Mouse (Mus musculus): ENCODE measurements around the gene Wdr89. TPM values are rescaled to one million over a fixed set of nuclear protein-coding genes. Genes with fewer than 3 reads are reported as not detected.

Gene Wdr89
- total and polyA plus RNA-seq, 3 experiments = 10.2 to 33.0 (median 27.6) TPM

DNA sequence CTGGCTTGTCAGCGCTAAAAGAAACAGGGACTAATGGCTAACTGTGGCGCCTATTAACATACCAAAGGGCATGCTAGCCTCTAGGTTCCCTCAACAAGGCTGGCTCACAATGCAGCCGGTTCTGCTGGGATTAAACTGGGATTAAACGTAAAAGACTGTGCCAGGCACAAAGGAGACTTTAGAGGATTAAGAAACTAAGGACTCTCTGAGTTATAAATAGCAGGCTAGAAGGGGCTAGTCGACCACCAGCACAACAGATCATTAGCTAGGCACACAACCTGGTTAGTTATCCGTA is 4.9 kb downstream of the Wdr89 start:
- TF ChIP-seq RAD21 (IDR thresholded peaks at IDR 0.05; ENCODE audit: low read depth, low read length) = no peak
- no peak for TF ChIP-seq USF2 (conservative IDR thresholded peaks at IDR 0.05; ENCODE audit: low read depth, low read length)
- H3K4me3 ChIP-seq (replicated peaks in 1 of 3; ENCODE audit: low read depth in 2 of 3, low read length in 2 of 3, poor library complexity in 1 of 3) = no peak overlapping the region
- dilution Hi-C loops (cut with MboI; ENCODE audit: extremely low pct_ligation_motif_present, extremely low pct_unique_long_range_greater_than_20kb, low sequenced_read_pairs) (no loop called here), in situ Hi-C loops (cut with MboI; ENCODE audit: low pct_ligation_motif_present, low pct_unique_long_range_greater_than_20kb, low sequenced_read_pairs) (no loop called here)
- H3K4me2 ChIP-seq (ENCODE audit: insufficient read depth, low read depth, poor library complexity, severe bottlenecking) = no peak overlapping the region
- no peak for DNase-seq (ENCODE audit: extremely low read depth)
- H3K79me2 ChIP-seq (replicated peaks; ENCODE audit: control insufficient read depth, extremely low read depth, insufficient read depth, poor library complexity, severe bottlenecking) = peaks cover 11% of the 10 kb centered on the region; the same call in 1 of the 2 replicates
- H3K9me3 ChIP-seq (replicated peaks; ENCODE audit: low read length) = no peaks in the 10 kb centered on the region
- H3K27me3 ChIP-seq (replicated peaks) = no peaks in the 10 kb centered on the region
- H3K27ac ChIP-seq (ENCODE audit: insufficient read depth, low read depth) = no peak overlapping the region
- H3K36me3 ChIP-seq (replicated peaks in 1 of 2; ENCODE audit: control insufficient read depth in 1 of 2, insufficient read depth in 1 of 2, low read length in 1 of 2) = peaks cover 0 to 32% of the 10 kb centered on the region in 2 experiments
- peaks cover 0 to 22% of the 10 kb centered on the region in 2 experiments; a peak in 2 of 4 replicates for H3K4me1 ChIP-seq (ENCODE audit: control insufficient read depth in 1 of 2, insufficient read depth in 2 of 2)
- no peak overlapping the region for H3K9ac ChIP-seq (ENCODE audit: insufficient read depth, low read depth)

- no peaks in the 10 kb centered on the region for H3K27me3 ChIP-seq (replicated peaks)
- peaks cover 0 to 22% of the 10 kb centered on the region in 2 experiments; a peak in 2 of 4 replicates for H3K4me1 ChIP-seq (ENCODE audit: control insufficient read depth in 1 of 2, insufficient read depth in 2 of 2)
- dilution Hi-C loops (cut with MboI; ENCODE audit: extremely low pct_ligation_motif_present, extremely low pct_unique_long_range_greater_than_20kb, low sequenced_read_pairs) (no loop called here), in situ Hi-C loops (cut with MboI; ENCODE audit: low pct_ligation_motif_present, low pct_unique_long_range_greater_than_20kb, low sequenced_read_pairs) (no loop called here)
- H3K9ac ChIP-seq (ENCODE audit: insufficient read depth, low read depth) = no peak overlapping the region
- TF ChIP-seq HCFC1 (IDR thresholded peaks at IDR 0.05; ENCODE audit: low read depth, low read length) (no peak), ZNF384 (IDR thresholded peaks at IDR 0.05; ENCODE audit: low read depth, low read length) (no peak), MAX (IDR thresholded peaks at IDR 0.05; ENCODE audit: low read length) (no peak), JUN (IDR thresholded peaks at IDR 0.05; ENCODE audit: insufficient read depth, low read depth, low read length) (no peak), CTCF (conservative IDR thresholded peaks at IDR 0.05 in 1 of 2, IDR thresholded peaks at IDR 0.05 in 1 of 2; ENCODE audit: low read depth in 2 of 2, low read length in 2 of 2) (no peak), SIN3A (IDR thresholded peaks at IDR 0.05; ENCODE audit: low read length) (no peak), NELFE (IDR thresholded peaks at IDR 0.05; ENCODE audit: low read depth, low read length) (no peak), EP300 (IDR thresholded peaks at IDR 0.05; ENCODE audit: low read length) (no peak), POLR2A (IDR thresholded peaks at IDR 0.05; ENCODE audit: low read depth, low read length) (no peak), GABPA (IDR thresholded peaks at IDR 0.05; ENCODE audit: insufficient replicate concordance, low read depth, low read length) (no peak), ZMIZ1 (IDR thresholded peaks at IDR 0.05; ENCODE audit: low read depth, low read length) (no peak), TBP (conservative IDR thresholded peaks at IDR 0.05; ENCODE audit: low read depth, low read length) (no peak), UBTF (IDR thresholded peaks at IDR 0.05; ENCODE audit: low read depth, low read length) (no peak)
- H3K36me3 ChIP-seq (replicated peaks in 1 of 2; ENCODE audit: control insufficient read depth in 1 of 2, insufficient read depth in 1 of 2, low read length in 1 of 2) = peaks cover 0 to 32% of the 10 kb centered on the region in 2 experiments
- H3K9me3 ChIP-seq (replicated peaks; ENCODE audit: low read length) = no peaks in the 10 kb centered on the region
- peaks cover 10% of the 10 kb centered on the region; the same call in 1 of the 2 replicates for H3K79me2 ChIP-seq (replicated peaks; ENCODE audit: control insufficient read depth, extremely low read depth, insufficient read depth, poor library complexity, severe bottlenecking)
- H3K4me3 ChIP-seq (replicated peaks in 1 of 3; ENCODE audit: low read depth in 2 of 3, low read length in 2 of 3, poor library complexity in 1 of 3) = no peak overlapping the region
- no peak overlapping the region for H3K4me2 ChIP-seq (ENCODE audit: insufficient read depth, low read depth, poor library complexity, severe bottlenecking)
- no peak for DNase-seq (ENCODE audit: extremely low read depth)
- no peak overlapping the region for H3K27ac ChIP-seq (ENCODE audit: insufficient read depth, low read depth)
Measured at GRCm38 (mm10) chr12:75663646-75664515, 5.5 kb downstream of the Wdr89 start.

Measured in CH12.LX (cell line).